Mouse (Mus musculus): ENCODE measurements at regions not wholly inside any gene's neighbourhood (a gene's known extent, or its start where the extent isn't known, plus 50 kb on each side); places are given as distances from the start of the nearest gene placed in this dataset.
A peak's percentile ranks its signal among the peaks of the same experiment; 100 is the strongest.
"Not testable (repeated sequence)": the region's sequence is repeated elsewhere in the genome, so short reads cannot be mapped to it uniquely, and the experiment has no call there.

DNA sequence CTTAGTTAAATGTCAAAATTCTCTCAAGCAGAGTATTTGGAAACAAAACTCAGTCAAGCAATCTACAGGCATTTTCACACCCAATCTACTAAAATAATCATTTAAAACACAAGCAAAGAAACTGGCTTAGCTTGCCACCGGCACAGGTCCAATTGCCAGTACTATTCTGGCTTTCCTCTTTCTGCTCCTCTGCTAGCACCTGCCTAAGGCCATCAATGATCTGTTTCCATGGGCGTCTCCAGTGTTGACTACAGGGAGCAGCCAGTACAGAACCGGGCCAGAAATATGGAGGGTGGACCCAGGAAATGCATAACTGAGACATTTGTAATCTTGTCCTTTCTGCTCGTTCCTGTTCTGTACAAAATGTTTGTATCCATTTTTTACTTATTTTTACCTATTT lies 96.4 kb upstream of the C6 start:
- no peaks in the 10 kb centered on the region for H3K9me3 ChIP-seq (ENCODE audit: control insufficient read depth, low read length)
- H3K4me2 ChIP-seq (ENCODE audit: low read depth, low read length) = no peak overlapping the region
- WGBS = 92% methylated on average over 4 of the region's 4 CpGs
- H3K4me3 ChIP-seq (ENCODE audit: low read depth, low read length) = no peak overlapping the region
- no peaks in the 10 kb centered on the region for H3K27me3 ChIP-seq (ENCODE audit: control insufficient read depth, insufficient read depth, low read length)
- no peaks in the 10 kb centered on the region for H3K4me1 ChIP-seq (ENCODE audit: control insufficient read depth, insufficient read depth, low read length)
- no peak overlapping the region for H3K27ac ChIP-seq (ENCODE audit: low read depth, low read length)
- H3K36me3 ChIP-seq (ENCODE audit: control insufficient read depth, insufficient read depth, low read length) = no peaks in the 10 kb centered on the region
- ATAC-seq (ENCODE audit: low read depth) = no peak
- H3K9ac ChIP-seq (replicated peaks; ENCODE audit: low read depth, low read length) = no peak overlapping the region

DNA sequence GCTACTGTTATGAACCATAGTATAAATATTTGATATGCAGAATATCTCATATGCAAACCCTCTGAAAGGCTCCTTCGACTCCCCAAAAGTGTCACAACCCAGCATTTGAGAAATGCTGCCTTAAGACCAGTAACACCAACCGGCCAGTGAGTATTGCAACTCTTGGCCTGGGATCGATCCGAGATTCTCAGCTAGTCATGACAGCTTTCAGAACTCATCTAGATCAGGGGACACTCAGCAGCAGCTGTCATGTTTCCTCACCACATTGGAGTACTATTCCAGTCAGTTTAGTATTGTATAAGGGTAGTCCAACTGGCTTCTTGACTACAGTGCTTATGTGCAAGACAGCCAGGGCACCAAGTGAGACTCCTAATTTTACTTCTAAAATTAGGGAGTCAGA lies 85.3 kb upstream of the C6 start:
- H3K36me3 ChIP-seq (ENCODE audit: control insufficient read depth, insufficient read depth, low read length) = no peaks in the 10 kb centered on the region
- no peaks in the 10 kb centered on the region for H3K27me3 ChIP-seq (ENCODE audit: control insufficient read depth, insufficient read depth, low read length)
- H3K4me1 ChIP-seq (ENCODE audit: control insufficient read depth, insufficient read depth, low read length) = no peaks in the 10 kb centered on the region
- no peak overlapping the region for H3K4me2 ChIP-seq (ENCODE audit: low read depth, low read length)
- H3K9me3 ChIP-seq (ENCODE audit: control insufficient read depth, low read length) = no peaks in the 10 kb centered on the region
- no peak overlapping the region for H3K4me3 ChIP-seq (ENCODE audit: low read depth, low read length)
- H3K9ac ChIP-seq (replicated peaks; ENCODE audit: low read depth, low read length) = no peak overlapping the region
- WGBS = 95% methylated on average over 4 of the region's 4 CpGs
- H3K27ac ChIP-seq (ENCODE audit: low read depth, low read length) = no peak overlapping the region
- no peak for ATAC-seq (ENCODE audit: low read depth)

DNA sequence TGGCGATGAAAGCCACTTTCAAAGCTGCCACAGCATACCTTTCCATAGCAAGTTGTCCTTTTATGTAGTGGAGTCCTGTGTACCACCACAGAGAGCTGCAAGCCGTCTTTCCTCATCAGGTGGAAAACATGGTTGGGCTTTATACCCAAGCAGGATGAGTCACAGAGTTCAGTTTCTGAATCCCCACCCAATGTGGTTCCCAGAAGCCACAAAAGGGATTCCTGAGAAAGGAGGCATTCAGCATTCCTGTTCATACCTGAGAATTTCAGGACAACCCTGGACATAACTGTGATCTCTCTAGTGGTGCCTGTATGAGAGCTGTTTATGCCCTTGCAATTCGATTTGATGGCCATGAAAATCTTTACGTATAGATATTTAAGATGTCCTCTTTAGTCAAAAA lies 84.1 kb upstream of the C6 start:
- Histone ChIP-seq H3K9me3 (ENCODE audit: control insufficient read depth, low read length) (no peaks in the 10 kb centered on the region), H3K4me2 (ENCODE audit: low read depth, low read length) (no peak overlapping the region), H3K27ac (ENCODE audit: low read depth, low read length) (no peak overlapping the region), H3K4me3 (ENCODE audit: low read depth, low read length) (no peak overlapping the region), H3K27me3 (ENCODE audit: control insufficient read depth, insufficient read depth, low read length) (no peaks in the 10 kb centered on the region), H3K36me3 (ENCODE audit: control insufficient read depth, insufficient read depth, low read length) (no peaks in the 10 kb centered on the region), H3K4me1 (ENCODE audit: control insufficient read depth, insufficient read depth, low read length) (no peaks in the 10 kb centered on the region), H3K9ac (replicated peaks; ENCODE audit: low read depth, low read length) (no peak overlapping the region)
- ATAC-seq (ENCODE audit: low read depth) = no peak
- WGBS = 80% methylated on average over 4 of the region's 4 CpGs

DNA sequence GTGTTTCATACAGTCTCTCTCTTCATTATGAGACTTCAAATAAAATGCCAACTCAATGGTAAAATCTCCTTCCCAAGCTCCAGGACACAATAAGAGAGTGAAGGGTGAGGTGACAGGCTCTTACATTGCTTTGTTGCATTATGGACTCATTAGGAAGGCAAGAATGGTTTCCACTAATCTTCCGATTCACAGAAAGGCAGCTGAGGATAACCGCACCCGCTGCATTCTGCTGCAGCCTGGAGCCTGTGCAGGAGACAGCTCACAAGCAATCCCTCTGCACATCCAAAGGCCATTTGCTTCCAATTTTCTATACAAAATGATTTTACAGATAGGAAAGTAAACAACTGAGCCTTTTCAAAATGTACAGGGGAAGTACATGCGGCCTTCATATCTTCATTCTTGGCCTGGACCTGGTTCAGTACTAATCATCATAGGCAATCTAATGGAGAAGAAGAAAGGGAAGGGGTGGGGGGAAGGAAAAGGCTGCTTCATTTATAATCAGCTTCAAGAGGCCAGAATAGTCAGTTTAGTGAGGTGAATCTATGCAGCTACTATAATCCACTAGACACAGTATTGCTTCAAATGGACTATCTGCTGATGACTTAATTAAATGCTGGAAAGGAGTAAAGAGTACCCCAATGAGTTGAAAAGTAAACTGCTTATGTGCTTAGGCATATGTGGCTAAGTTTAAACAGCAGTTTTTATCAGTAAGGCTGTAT lies 82.9 kb upstream of the C6 start:
- no peak overlapping the region for H3K4me3 ChIP-seq (ENCODE audit: low read depth, low read length)

DNA sequence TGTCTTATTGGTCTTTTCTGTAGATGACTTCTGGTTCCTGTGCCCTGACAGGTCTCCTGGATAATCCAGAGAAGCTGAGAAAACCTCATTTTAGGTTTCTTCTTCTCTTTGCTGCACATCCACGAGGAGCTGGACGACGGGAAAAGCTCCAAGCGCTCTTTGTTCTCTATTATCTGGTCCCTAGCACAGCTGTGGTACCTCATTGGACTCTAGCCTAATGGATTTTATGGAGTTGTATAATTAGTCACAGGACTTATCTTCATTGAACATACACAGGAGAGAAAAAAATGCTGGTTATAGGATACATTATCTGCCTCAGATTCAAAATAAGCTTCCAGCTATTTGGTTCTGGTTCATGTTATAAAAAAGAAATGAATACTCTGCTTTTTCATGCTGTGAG lies 78.3 kb upstream of the C6 start:
- peak; percentile 58; the same call in 1 of the 2 replicates for ATAC-seq (ENCODE audit: low read depth)
- no peak overlapping the region for H3K4me2 ChIP-seq (ENCODE audit: low read depth, low read length)
- H3K27ac ChIP-seq (ENCODE audit: low read depth, low read length) = no peak overlapping the region
- H3K27me3 ChIP-seq (ENCODE audit: control insufficient read depth, insufficient read depth, low read length) = no peaks in the 10 kb centered on the region
- no peaks in the 10 kb centered on the region for H3K9me3 ChIP-seq (ENCODE audit: control insufficient read depth, low read length)
- H3K9ac ChIP-seq (replicated peaks; ENCODE audit: low read depth, low read length) = no peak overlapping the region
- H3K4me1 ChIP-seq (ENCODE audit: control insufficient read depth, insufficient read depth, low read length) = no peaks in the 10 kb centered on the region
- no peak overlapping the region for H3K4me3 ChIP-seq (ENCODE audit: low read depth, low read length)
- whole genome bisulfite sequencing = 72% methylated on average over 4 of the region's 4 CpGs
- H3K36me3 ChIP-seq (ENCODE audit: control insufficient read depth, insufficient read depth, low read length) = no peaks in the 10 kb centered on the region

More for the DNA sequence above, 82.9 kb upstream of the C6 start:
- Histone ChIP-seq H3K9me3 (ENCODE audit: control insufficient read depth, low read length) (no peaks in the 10 kb centered on the region), H3K4me1 (ENCODE audit: control insufficient read depth, insufficient read depth, low read length) (no peaks in the 10 kb centered on the region), H3K9ac (replicated peaks; ENCODE audit: low read depth, low read length) (no peak overlapping the region), H3K27ac (ENCODE audit: low read depth, low read length) (no peak overlapping the region), H3K27me3 (ENCODE audit: control insufficient read depth, insufficient read depth, low read length) (no peaks in the 10 kb centered on the region), H3K4me2 (ENCODE audit: low read depth, low read length) (no peak overlapping the region), H3K36me3 (ENCODE audit: control insufficient read depth, insufficient read depth, low read length) (no peaks in the 10 kb centered on the region)
- 89% methylated on average over 4 of the region's 4 CpGs for WGBS
- ATAC-seq (ENCODE audit: low read depth) = no peak

DNA sequence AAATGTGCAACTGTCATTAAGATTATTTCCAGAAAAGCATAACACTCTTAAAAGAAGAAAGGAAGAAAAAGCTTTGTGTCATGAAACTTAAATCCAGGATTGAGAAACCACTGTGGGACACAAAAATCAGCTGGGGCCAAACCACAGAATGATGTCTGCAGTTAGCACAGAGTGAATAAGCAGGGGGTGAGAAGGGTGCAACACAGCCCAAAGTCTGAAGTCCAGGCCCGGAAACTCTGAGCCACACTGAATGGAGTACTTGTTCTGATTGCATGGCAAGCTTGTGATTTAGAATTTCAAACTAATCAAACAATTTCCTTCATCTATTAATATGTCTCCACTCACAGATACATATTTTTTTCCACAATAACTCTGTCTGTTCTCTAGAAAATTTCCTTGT lies 73.3 kb upstream of the C6 start:
- Histone ChIP-seq H3K36me3 (ENCODE audit: control insufficient read depth, insufficient read depth, low read length) (no peaks in the 10 kb centered on the region), H3K4me1 (ENCODE audit: control insufficient read depth, insufficient read depth, low read length) (no peaks in the 10 kb centered on the region), H3K4me3 (ENCODE audit: low read depth, low read length) (no peak overlapping the region), H3K27me3 (ENCODE audit: control insufficient read depth, insufficient read depth, low read length) (no peaks in the 10 kb centered on the region), H3K9me3 (ENCODE audit: control insufficient read depth, low read length) (no peaks in the 10 kb centered on the region), H3K9ac (replicated peaks; ENCODE audit: low read depth, low read length) (no peak overlapping the region), H3K4me2 (ENCODE audit: low read depth, low read length) (no peak overlapping the region), H3K27ac (ENCODE audit: low read depth, low read length) (no peak overlapping the region)
- ATAC-seq (ENCODE audit: low read depth) = no peak
- WGBS = 100% methylated on average over 1 of the region's 1 CpGs

DNA sequence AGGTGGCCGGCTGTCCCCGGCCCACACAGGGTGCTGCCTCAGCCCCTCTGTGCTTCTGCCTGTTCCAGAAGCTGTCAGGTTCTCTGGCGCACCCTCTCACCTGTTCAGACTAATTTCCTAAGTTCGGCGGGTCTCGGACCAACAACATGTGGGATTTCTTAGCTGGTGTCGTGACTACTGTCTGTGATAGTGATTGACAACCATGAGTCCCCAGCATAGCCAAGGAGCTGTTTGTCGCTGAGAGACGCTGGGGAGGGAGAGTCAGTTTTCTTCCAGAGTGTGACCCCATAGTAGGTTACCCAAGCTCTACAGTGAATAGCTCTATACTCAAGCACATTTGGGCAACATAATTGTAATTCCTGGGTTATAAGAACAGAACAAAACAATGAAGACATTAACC lies 54.1 kb upstream of the C6 start:
- not testable (repeated sequence) for H3K27me3 ChIP-seq (ENCODE audit: control insufficient read depth, insufficient read depth, low read length); H3K9ac ChIP-seq (replicated peaks; ENCODE audit: low read depth, low read length); H3K4me3 ChIP-seq (ENCODE audit: low read depth, low read length); ATAC-seq (ENCODE audit: low read depth); H3K27ac ChIP-seq (ENCODE audit: low read depth, low read length); H3K4me2 ChIP-seq (ENCODE audit: low read depth, low read length); H3K4me1 ChIP-seq (ENCODE audit: control insufficient read depth, insufficient read depth, low read length); H3K36me3 ChIP-seq (ENCODE audit: control insufficient read depth, insufficient read depth, low read length); H3K9me3 ChIP-seq (ENCODE audit: control insufficient read depth, low read length)
- WGBS = 97% methylated on average over 7 of the region's 9 CpGs
